Mouse (Mus musculus): ENCODE measurements around the gene Lmod3. TPM values are rescaled to one million over a fixed set of nuclear protein-coding genes. Genes with fewer than 3 reads are reported as not detected.
A peak's percentile ranks its signal among the peaks of the same experiment; 100 is the strongest.

Gene Lmod3
- polyA plus RNA-seq, 1 experiment from 2014 or later = not detected

DNA sequence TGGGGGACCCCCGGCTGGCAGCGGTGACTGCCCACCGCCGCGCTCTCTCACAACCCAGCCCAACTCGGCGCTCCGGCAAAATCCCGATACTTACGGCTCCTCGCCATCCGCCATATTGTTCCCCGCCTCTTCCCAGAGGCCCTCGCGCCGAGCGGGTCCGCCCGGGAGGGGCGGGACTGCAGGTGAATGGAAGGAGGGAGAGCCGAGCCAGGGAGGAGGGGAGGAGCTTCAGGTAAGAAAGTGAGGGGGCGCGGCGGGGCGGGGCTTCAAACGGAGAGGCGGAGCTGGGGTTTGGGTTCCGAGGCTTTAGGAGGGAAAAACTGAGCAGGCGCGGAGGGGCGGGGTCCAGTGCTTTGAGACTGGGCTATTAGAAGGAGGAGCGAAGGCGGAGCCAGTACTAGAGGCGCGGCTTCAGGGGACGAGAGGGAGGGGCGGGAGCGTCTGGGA, 47.1 kb downstream of the Lmod3 start, which contains the start of gene Uba3:
TSS of gene Uba3 (minus strand) at position 209 of the 447 bp plus-strand sequence.
- H3K4me2 ChIP-seq (ENCODE audit: low read depth, low read length, severe bottlenecking) = peak within 1 kb of the TSS; percentile 71
- ATAC-seq (replicated peaks; ENCODE audit: low FRiP score) = peak; percentile 96
- no peaks in the 10 kb centered on the region for H3K27me3 ChIP-seq (ENCODE audit: control insufficient read depth, insufficient read depth, low read length)
- H3K27ac ChIP-seq (ENCODE audit: low read depth, low read length) = peak within 1 kb of the TSS; percentile 81
- H3K4me1 ChIP-seq (replicated peaks; ENCODE audit: control insufficient read depth, insufficient read depth, low read length) = peaks cover 3% of the 10 kb centered on the region; the same call in 1 of the 2 replicates
- under 1% methylated on average over 38 of the region's 38 CpGs for WGBS
- peak; percentile 100 for DNase-seq (ENCODE audit: low spot score)
- H3K9me3 ChIP-seq (ENCODE audit: control insufficient read depth, low read length) = no peaks in the 10 kb centered on the region
- H3K36me3 ChIP-seq (ENCODE audit: control insufficient read depth, insufficient read depth, low read length) = no peaks in the 10 kb centered on the region
- peak within 1 kb of the TSS; percentile 91 for H3K4me3 ChIP-seq (ENCODE audit: low read depth, low read length)
- peak within 1 kb of the TSS; percentile 98 for H3K9ac ChIP-seq (ENCODE audit: low read length)

DNA sequence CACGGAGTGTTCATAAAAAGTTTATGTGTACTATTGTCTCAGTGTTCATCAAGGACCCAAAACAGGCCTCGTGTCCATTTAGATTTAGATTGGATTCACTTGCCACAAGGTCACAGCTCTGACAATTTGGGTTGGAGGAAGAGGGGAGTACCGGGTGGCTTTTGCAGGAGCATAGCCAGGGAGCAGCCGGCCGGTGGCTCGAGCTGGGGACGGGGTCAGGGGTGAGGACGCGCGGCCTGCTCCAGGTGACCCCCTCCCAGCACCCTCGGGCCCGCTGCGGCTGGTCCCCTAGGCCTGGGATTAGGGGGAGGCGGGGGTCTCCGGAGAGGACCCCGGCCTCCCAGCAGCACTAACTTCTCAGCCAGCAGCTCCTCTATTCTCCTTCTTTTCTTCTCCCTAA, 47.6 kb downstream of the Lmod3 start:
- H3K9me3 ChIP-seq (ENCODE audit: control insufficient read depth, low read length) = no peaks in the 10 kb centered on the region
- WGBS = 1% methylated on average over 16 of the region's 16 CpGs
- DNase-seq (ENCODE audit: low spot score) (peak; percentile 73), ATAC-seq (replicated peaks; ENCODE audit: low FRiP score) (peak; percentile 57)
- no peaks in the 10 kb centered on the region for H3K36me3 ChIP-seq (ENCODE audit: control insufficient read depth, insufficient read depth, low read length)
- peak overlapping the region; percentile 98 for H3K9ac ChIP-seq (ENCODE audit: low read length)
- peaks cover 3% of the 10 kb centered on the region; the same call in 1 of the 2 replicates for H3K4me1 ChIP-seq (replicated peaks; ENCODE audit: control insufficient read depth, insufficient read depth, low read length)
- peak overlapping the region; percentile 81 for H3K27ac ChIP-seq (ENCODE audit: low read depth, low read length)
- H3K27me3 ChIP-seq (ENCODE audit: control insufficient read depth, insufficient read depth, low read length) = no peaks in the 10 kb centered on the region
- peak overlapping the region; percentile 91 for H3K4me3 ChIP-seq (ENCODE audit: low read depth, low read length)
- peak overlapping the region; percentile 71 for H3K4me2 ChIP-seq (ENCODE audit: low read depth, low read length, severe bottlenecking)

DNA sequence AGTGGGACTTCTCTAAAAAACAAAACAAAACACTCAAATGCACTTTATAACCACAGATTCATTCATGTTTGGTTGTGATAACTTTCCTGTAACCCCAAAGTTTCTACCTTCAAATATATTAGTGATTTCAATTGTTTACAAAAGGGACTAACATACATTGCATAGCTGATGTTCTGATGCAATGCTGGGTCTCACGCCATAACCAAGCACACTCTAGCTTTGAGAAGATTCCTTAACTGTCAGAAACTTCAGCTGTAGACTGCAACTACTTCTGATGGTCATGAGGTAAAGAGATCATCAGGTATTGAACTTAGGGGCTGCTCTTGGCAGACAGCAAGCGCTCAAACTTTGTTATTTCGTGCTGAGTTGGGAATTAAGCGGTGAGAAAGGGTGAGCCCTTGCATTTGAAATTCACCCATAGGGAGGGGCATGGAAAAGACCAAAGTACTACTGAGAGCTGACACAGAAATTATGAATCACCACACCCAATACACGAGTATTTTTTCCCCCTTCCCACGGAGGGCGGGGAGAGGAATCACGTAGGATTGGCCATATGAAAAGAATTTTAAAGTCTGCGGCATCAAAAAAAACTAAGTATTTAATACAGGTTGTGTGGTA, 48.2 kb downstream of the Lmod3 start:
- Histone ChIP-seq H3K27ac (ENCODE audit: low read depth, low read length) (no peak overlapping the region), H3K27me3 (ENCODE audit: control insufficient read depth, insufficient read depth, low read length) (no peaks in the 10 kb centered on the region), H3K36me3 (ENCODE audit: control insufficient read depth, insufficient read depth, low read length) (no peaks in the 10 kb centered on the region), H3K9me3 (ENCODE audit: control insufficient read depth, low read length) (no peaks in the 10 kb centered on the region), H3K4me1 (replicated peaks; ENCODE audit: control insufficient read depth, insufficient read depth, low read length) (peaks cover 3% of the 10 kb centered on the region; the same call in 1 of the 2 replicates), H3K9ac (ENCODE audit: low read length) (peak overlapping the region; percentile 98), H3K4me2 (ENCODE audit: low read depth, low read length, severe bottlenecking) (peak overlapping the region; percentile 71), H3K4me3 (ENCODE audit: low read depth, low read length) (peak overlapping the region; percentile 91)
- WGBS = 23% methylated on average over 9 of the region's 9 CpGs
- ATAC-seq (replicated peaks; ENCODE audit: low FRiP score) = no peak
- DNase-seq (ENCODE audit: low spot score) = no peak

DNA sequence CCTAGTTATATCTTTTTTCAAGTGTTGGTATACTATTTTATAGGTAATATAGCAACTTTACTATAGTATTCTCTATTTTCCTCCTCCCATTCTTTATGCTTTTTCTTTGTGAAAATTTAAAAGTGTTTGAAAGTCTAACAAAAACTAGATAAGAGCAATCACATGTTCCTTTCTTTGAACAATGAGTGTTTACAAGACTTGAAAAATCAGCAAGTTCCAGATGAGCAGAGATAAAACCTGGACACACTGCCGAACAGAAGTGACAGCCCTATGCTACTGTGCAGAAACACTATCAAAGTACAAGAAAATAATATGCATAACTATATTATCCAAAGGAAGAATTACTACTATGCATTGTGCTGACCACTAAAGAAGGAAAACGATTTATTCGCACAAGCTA, 50.1 kb downstream of the Lmod3 start:
- H3K9me3 ChIP-seq (ENCODE audit: control insufficient read depth, low read length) = no peaks in the 10 kb centered on the region
- no peak overlapping the region for H3K9ac ChIP-seq (ENCODE audit: low read length)
- no peak overlapping the region for H3K27ac ChIP-seq (ENCODE audit: low read depth, low read length)
- H3K27me3 ChIP-seq (ENCODE audit: control insufficient read depth, insufficient read depth, low read length) = no peaks in the 10 kb centered on the region
- DNase-seq (ENCODE audit: low spot score) (no peak), ATAC-seq (replicated peaks; ENCODE audit: low FRiP score) (no peak)
- 93% methylated on average over 3 of the region's 3 CpGs for WGBS
- H3K4me2 ChIP-seq (ENCODE audit: low read depth, low read length, severe bottlenecking) = no peak overlapping the region
- no peak overlapping the region for H3K4me3 ChIP-seq (ENCODE audit: low read depth, low read length)
- H3K4me1 ChIP-seq (replicated peaks; ENCODE audit: control insufficient read depth, insufficient read depth, low read length) = peaks cover 3% of the 10 kb centered on the region; the same call in 1 of the 2 replicates
- peaks cover 3% of the 10 kb centered on the region; the same call in 1 of the 2 replicates for H3K36me3 ChIP-seq (ENCODE audit: control insufficient read depth, insufficient read depth, low read length)

DNA sequence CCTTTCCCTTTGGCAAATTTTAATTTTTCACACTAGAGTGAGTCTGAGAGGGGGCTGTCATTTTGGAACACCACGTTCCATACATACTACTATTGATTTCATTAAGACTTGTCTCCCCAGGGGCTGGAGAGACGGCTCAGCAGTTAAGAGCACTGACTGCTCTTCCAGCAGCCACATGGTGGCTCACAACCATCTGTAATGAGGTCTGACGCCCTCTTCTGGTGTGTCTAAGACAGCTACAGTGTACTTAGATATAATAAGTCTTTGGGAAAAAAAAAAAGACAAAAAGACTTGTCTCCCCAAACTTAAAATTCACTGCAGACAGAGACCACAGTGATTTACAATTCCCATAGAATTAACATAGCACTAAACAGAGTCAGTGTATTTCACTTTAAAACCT, 52.1 kb downstream of the Lmod3 start:
- Histone ChIP-seq H3K9ac (ENCODE audit: low read length) (no peak overlapping the region), H3K9me3 (ENCODE audit: control insufficient read depth, low read length) (no peaks in the 10 kb centered on the region; the same call in 1 of the 2 replicates)
- DNase-seq (ENCODE audit: low spot score) = no peak

More for the DNA sequence above, 52.1 kb downstream of the Lmod3 start:
- 63% methylated on average over 3 of the region's 3 CpGs for WGBS
- Histone ChIP-seq H3K4me1 (replicated peaks; ENCODE audit: control insufficient read depth, insufficient read depth, low read length) (peaks cover 3% of the 10 kb centered on the region; the same call in 1 of the 2 replicates), H3K27ac (ENCODE audit: low read depth, low read length) (no peak overlapping the region), H3K27me3 (ENCODE audit: control insufficient read depth, insufficient read depth, low read length) (no peaks in the 10 kb centered on the region), H3K4me3 (ENCODE audit: low read depth, low read length) (no peak overlapping the region), H3K36me3 (ENCODE audit: control insufficient read depth, insufficient read depth, low read length) (peaks cover 15% of the 10 kb centered on the region; the same call in 1 of the 2 replicates), H3K4me2 (ENCODE audit: low read depth, low read length, severe bottlenecking) (no peak overlapping the region)
- no peak for ATAC-seq (replicated peaks; ENCODE audit: low FRiP score)

Other genes with a start within 250 kb of the Lmod3 start
- 0.41 and 0.87 TPM in 2 replicates for gene Fam19a4, start 192.3 kb downstream of the Lmod3 start, polyA plus RNA-seq (2014; fragmentation: Nextera tagmentation; extraction: Ambion mirVana)
- 8.9 and 9.1 TPM in 2 replicates for gene Eogt, start 103.6 kb downstream of the Lmod3 start, polyA plus RNA-seq (2014; fragmentation: Nextera tagmentation; extraction: Ambion mirVana)
- 28.2 and 30.7 TPM in 2 replicates for gene Tmf1, start 73.6 kb downstream of the Lmod3 start, polyA plus RNA-seq (2014; fragmentation: Nextera tagmentation; extraction: Ambion mirVana)
- gene Uba3, start 47.1 kb downstream of the Lmod3 start, polyA plus RNA-seq (2014; fragmentation: Nextera tagmentation; extraction: Ambion mirVana) = 105 and 107 TPM in 2 replicates
- 36.4 and 36.9 TPM in 2 replicates for gene Arl6ip5, start 42.1 kb downstream of the Lmod3 start, polyA plus RNA-seq (2014; fragmentation: Nextera tagmentation; extraction: Ambion mirVana)

Measured in forebrain, embryonic 11.5 days (tissue).